ENCODE assay signal across 13 mouse cellular contexts in genomic region chr6:116122881-116123280, GRCm38 (mm10).
"Had no signal": no experiment of that assay in that cellular context is flagged by ENCODE, and none has a peak within 500 bp of the region (broad histone marks: within the 10 kb centered on the region; RNA-seq: fewer than 3 reads in every experiment).

No protein-coding gene starts in this region.

- H3K27ac ChIP-seq: limb, embryonic 15.5 days; liver, embryonic 12.5 days; lung, embryonic 15.5 days; neural tube, embryonic 15.5 days had no signal

- H3K36me3 ChIP-seq: lung, embryonic 15.5 days had no signal

- DNase-seq: kidney, adult 8-10 months; kidney, postnatal 25 days; layer of hippocampus, postnatal 36 days; midbrain, embryonic 14.5 days; right cerebral cortex, adult 18-20 months; right cerebral cortex, postnatal 25 days; thymus, adult 18-20 months; thymus, postnatal 14 days had no signal

- H3K4me3 ChIP-seq: limb, embryonic 15.5 days; liver, embryonic 12.5 days; lung, embryonic 15.5 days; myocyte; neural tube, embryonic 15.5 days had no signal

- ATAC-seq: liver, embryonic 12.5 days had no signal

- H3K27me3 ChIP-seq: limb, embryonic 15.5 days; liver, embryonic 12.5 days; lung, embryonic 15.5 days; neural tube, embryonic 15.5 days had no signal

- H3K4me1 ChIP-seq: limb, embryonic 15.5 days; lung, embryonic 15.5 days; neural tube, embryonic 15.5 days had no signal
